Mouse (Mus musculus) stomach, postnatal 0 days (tissue): ENCODE data around the gene Pdcl2.

ENCODE experiments used
- CTCF ChIP-seq: IDR thresholded peaks from 2 replicates; pipeline ENCODE4 v1.5.1; 2016; ENCODE audit warnings: antibody characterized with exemption, low read depth, mild to moderate bottlenecking, moderate library complexity
- EP300 ChIP-seq: optimal IDR thresholded peaks from 2 replicates; pipeline ENCODE3; 2016; ENCODE audit warnings: antibody characterized with exemption

DNA sequence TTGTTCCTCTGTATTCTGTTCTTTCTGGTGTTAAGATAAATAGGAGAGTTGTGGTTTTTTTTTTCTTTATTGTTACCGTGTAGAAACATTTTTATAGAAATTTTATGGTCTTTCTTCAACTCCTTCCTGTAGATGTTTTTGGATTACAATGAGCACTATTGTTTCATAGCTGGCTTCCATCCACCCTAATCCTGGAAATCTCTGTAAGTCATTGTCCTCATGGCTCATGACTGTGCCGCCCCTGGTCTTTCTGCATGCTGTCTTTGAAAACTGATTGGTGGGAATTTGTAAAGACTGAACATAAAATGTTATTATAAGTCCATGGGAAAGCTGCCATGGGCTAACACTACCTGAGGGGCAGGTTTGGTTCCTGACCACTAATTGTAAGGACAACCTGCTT is 3.7 kb downstream of the Pdcl2 start:
- TF ChIP-seq CTCF (no peak), EP300 (no peak)
